Mouse (Mus musculus): ENCODE results near the gene Faiml. TPM values are rescaled to one million over a fixed set of nuclear protein-coding genes. Genes with fewer than 3 reads are reported as not detected.
A peak's percentile ranks its signal among the peaks of the same experiment; 100 is the strongest.

The Faiml gene
- total RNA-seq (2014; fragmentation: Nextera tagmentation) = not detected in 2 replicates
- not detected in 2 replicates for total RNA-seq (2017)

DNA sequence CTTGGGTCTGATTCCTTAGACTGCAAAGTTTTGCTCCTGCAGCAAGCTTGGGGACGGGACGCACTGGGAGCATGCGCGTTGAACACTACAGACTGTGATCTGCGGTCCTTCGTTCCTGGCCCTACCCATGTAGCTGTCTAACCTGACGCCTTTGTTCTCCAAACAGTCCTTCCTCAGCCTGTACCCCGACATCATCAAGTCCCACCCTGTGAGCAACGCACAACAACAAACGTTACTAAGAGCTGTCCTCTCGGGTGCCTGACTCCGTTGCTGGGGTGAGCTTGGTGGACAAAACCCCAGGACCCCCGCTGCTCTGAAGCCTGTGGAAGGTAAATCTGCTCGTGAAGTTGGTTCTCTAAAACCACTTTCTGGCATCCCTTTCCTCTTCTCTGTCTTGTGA, at the start of gene Faiml:
TSS of gene Faiml (minus strand) at position 101 of the 400 bp plus-strand sequence.
- no peak for ATAC-seq (replicated peaks; ENCODE audit: low FRiP score, low TSS enrichment, poor library complexity, severe bottlenecking)

DNA sequence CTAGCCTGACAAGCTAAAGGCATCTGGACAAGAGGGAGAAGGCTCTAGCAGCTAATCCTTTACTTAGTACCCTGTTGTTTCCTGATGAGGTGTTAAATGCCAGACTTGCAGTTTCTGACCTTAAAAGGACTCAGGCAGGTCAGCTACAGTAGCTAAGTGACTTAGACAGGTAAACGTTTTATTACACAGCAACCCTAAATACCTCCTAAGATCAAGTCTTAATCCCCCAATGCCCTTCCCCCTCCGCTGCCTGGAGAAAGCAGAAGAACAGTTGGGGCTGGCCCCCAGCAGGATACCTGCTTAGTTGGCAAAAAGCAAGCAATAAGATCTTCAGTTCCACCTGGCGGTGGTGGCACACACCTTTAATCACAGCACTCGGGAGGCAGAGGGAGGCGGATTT, 21.9 kb upstream of the Faiml start:
- ATAC-seq (replicated peaks; ENCODE audit: low FRiP score, low TSS enrichment, poor library complexity, severe bottlenecking) = no peak

DNA sequence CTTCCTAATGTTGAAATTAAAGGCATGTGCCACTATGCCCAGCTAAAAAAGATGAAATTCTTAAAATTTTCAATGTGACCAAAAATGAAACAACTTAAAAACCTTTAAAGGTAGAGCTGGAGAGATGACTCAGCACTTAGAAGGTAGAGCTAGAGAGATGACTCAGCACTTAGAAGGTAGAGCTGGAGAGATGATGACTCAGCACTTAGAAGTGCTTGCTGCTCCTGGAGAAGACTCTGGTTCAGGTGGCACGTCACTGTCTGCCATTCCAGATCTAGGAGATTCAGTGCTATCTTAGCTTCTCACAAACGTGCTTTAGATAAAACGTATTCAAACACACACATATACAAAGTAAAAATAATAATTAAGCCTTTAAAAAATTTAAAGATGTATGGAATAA, 19.8 kb upstream of the Faiml start:
- peak; percentile 70; the same call in 1 of the 2 replicates for ATAC-seq (replicated peaks; ENCODE audit: low FRiP score, low TSS enrichment, poor library complexity, severe bottlenecking)

DNA sequence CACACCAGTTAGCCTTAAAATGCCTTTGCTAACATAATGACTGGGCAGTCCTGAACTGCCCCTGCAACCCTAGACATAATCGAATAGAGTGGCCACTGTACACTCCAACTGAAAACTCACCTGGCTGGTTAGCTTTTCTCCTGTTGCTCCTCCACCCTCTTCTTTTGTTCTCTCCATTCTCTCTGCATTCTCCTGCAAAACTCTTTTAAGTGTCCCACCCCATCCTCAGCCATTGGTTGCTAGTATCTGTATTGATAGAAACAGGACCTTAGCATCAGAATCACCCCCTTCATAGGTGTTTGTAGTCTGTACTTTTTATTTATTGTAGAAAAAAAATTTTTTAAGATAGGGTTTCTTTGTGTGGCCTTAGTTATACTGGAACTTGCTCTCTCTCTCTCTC, 19.2 kb upstream of the Faiml start:
- no peak for ATAC-seq (replicated peaks; ENCODE audit: low FRiP score, low TSS enrichment, poor library complexity, severe bottlenecking)

DNA sequence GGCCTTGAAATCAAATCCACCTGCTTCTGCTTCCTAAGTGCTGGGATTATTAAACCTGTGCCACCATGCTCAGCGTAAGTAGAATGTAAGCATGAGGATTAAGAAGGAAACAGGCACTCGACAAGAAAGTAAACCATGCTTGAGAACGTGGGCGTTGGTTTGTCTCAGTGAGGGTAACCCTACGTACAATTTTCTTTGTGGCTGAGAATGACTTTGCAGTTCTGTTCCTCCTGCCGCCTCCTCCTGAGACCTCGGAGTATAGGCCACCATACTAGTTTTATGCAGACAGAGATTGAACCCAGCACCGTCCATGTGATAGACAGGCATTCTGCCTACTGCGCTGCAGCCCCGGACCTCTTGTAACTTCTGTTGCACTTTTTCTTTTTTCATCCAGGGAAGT, 16.8 kb upstream of the Faiml start:
- ATAC-seq (replicated peaks; ENCODE audit: low FRiP score, low TSS enrichment, poor library complexity, severe bottlenecking) = no peak

DNA sequence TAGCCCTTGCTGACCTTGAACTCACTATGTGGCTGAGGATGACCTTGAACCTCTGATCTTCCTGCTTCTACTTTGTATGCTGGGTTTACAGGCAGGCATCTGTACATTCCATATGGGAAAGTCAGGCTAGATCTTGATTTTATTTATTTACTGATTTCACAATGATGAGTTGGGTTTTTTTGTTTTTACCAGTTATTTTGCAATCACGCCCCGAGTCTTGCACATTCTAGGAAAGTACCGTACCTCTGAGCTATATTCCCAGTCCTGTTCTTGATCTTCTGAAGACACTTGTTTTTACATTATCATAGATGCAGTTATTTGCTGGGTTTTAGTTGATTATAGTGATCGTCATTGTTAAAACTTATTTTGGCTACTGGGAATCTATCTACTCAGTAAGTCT, 11.9 kb upstream of the Faiml start:
- ATAC-seq (replicated peaks; ENCODE audit: low FRiP score, low TSS enrichment, poor library complexity, severe bottlenecking) = no peak

DNA sequence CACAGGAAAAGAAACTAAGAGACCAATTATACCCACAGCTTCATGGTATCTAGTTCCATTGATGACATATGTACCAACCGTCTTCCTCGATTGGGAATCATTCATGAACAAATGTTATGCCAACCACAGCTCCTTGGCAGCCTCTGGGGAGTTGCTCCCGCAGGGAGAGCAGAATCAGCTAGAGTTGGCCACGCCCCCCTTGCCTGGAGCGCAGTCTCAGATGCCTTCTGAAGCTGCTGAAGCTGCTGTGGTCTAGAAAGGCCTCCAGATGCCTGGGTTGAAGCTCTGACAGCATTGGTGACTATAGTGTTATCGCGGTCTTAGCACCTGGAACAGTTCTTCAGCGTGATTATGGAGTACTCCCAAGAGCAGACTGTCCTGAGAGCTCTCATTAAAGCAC, 11.3 kb upstream of the Faiml start:
- ATAC-seq (replicated peaks; ENCODE audit: low FRiP score, low TSS enrichment, poor library complexity, severe bottlenecking) = peak; percentile 90

DNA sequence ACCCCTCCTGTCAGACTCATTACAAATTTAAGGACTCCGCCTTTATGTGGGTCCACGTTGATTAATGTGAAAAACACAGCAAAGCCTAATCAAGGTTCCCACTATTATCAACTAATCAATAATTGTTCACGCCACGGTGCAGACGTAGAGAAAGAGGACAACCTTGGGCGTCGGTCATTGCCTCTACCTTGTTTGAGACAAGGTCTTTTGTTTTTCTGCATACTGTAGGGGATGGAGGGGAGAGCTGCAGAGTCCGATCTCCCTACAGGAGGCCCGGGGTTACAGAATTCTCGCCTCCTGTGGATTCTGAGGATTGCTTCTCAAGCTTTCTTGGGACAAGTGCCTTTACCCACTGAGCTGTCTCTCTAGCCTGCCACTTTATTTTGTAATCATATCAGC, 6.9 kb upstream of the Faiml start:
- ATAC-seq (replicated peaks; ENCODE audit: low FRiP score, low TSS enrichment, poor library complexity, severe bottlenecking) = no peak

DNA sequence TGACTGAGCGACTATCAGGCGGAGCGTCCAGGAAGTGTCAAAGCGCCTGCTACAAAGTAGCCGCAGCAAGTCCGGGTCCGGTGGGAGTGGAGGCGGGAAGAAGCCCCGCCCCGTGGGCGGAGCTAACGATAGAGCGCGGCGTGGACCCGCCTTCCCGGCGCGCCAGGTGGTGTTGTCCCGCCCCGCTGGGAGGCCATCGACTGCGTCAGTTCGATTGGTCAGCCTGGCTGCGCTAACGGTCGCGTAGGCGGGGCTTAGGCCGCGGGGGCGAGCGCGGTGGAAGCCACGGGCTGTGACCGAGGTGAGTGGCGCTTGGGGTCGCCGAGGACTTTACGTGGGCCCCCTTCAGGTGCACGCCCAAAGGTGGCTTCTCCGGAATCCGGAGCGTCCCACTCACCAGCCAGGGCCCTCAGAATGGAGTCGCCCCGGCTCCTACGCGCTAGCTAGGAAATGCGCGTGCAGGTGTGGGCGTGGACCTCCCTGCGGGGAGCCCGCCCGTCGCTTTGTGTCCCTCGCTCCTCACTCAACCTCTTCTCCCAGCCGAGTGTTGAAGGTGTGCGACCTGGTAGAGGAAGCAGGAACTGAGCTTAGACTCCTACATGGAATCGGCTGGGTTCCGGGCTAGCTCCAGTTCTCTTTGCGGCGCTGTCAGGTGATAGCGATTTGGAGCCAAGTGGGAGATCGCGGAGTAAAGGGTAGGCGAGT, 6.3 kb upstream of the Faiml start, which contains the start of gene Cep70:
TSS of gene Cep70 (plus strand) at position 178 of the 705 bp plus-strand sequence.
- ATAC-seq (replicated peaks; ENCODE audit: low FRiP score, low TSS enrichment, poor library complexity, severe bottlenecking) = peak; percentile 75

DNA sequence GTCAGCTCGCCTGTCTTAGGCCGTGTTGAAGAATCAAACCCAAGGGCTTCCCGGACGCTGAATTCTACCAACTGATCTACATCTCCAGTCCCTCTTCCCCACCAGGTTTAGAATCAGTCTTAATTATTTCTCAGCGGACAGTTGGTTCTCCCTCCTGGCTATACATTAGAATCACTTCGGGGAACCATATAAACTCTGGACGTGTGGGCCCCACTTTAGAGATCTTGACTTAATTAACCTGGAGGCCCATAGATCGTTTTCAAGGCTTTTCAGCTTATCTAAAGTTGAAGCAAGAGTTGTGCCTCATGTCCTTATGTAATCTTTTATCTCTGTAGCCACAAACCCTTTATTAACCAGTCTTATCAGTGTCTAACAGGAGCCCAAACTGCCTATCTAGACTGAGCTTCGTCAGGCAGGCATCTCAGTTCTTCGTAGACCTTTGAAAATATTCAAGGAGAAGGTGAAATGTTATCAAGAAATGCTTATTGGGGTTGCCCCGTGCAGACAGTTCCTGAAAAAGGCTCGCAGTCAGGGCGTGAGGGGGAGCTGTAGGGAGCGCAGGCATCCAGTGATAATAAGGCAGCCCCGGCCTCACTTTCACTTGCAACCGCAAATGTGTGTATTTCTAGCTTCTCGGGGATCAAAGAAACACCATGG, 5.6 kb upstream of the Faiml start:
- ATAC-seq (replicated peaks; ENCODE audit: low FRiP score, low TSS enrichment, poor library complexity, severe bottlenecking) = peak; percentile 78

DNA sequence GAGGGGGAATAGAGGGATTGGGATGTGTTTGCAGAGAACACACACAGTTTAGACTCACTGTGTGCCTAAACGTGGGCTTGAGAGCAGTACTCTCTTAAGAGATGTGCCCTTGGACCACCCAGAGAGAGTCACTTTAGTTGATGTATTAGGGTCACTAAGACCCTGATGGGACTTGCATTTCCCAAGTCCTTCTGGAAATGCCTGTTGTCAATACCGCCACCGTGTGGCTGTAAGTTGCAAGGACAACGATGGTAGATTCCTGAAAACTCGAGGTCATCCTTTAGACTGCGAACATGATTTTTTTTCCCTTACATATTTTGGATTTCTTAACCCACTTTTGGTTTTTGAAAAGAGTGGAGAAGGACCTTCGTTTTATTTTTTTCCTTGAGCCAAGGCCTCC, 5.0 kb upstream of the Faiml start:
- ATAC-seq (replicated peaks; ENCODE audit: low FRiP score, low TSS enrichment, poor library complexity, severe bottlenecking) = no peak

DNA sequence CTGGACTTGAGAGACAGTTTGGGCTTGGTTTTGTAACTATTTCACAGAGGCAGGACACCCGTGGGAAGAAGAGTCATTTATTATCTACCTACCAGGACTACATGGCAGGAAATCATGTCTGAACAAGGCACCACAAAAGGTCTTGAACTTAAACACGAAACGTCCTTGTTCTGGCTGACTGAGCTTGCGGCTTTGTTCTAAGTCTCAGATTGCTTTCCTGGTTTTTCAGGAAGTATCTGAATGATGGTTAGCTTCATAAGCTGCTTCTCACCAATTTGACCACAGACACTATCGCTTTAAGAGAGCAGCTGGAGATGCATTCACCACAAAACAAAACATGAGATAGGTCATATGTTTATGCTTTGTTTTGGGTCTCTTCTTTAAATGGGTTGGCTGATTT, 3.5 kb upstream of the Faiml start:
- no peak for ATAC-seq (replicated peaks; ENCODE audit: low FRiP score, low TSS enrichment, poor library complexity, severe bottlenecking)

DNA sequence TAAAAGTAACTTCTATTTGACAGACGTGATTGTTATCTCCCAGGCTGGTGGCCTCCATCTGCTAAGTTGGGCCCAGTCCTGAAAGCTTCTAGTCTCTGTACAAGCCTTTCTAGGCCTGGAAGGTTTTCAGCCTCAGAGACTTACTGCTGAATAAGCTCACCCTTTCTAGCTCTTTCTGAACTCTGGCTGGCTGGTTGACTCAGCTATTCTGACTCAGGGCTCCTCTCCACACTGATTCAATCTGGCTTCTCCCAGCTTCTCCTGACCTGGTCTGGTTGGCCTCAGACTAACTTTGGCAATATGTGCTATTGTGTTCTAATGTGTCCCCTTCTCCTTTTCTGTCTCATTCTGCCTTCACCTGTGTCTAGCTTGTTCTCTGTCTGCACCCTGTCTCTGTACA, 2.2 kb upstream of the Faiml start:
- ATAC-seq (replicated peaks; ENCODE audit: low FRiP score, low TSS enrichment, poor library complexity, severe bottlenecking) = no peak

DNA sequence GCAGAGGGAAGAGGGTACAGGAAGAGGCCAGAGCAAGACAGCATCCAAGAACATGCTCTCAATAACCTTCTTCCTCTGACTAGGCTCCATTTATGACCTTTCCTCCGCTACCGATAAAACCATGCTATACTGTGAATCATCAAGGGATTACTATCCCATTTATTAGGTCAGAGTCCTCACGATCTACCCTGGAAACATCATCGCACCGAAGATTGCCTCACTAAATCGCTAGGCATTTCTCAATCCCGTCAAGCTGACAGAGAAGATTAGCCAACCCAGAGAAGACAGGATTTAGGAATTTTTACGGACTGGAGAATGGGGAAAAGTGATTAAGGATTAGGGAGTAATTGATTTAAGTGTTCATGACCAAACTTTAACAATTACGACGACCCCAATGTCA, 1.2 kb upstream of the Faiml start:
- no peak for ATAC-seq (replicated peaks; ENCODE audit: low FRiP score, low TSS enrichment, poor library complexity, severe bottlenecking)

DNA sequence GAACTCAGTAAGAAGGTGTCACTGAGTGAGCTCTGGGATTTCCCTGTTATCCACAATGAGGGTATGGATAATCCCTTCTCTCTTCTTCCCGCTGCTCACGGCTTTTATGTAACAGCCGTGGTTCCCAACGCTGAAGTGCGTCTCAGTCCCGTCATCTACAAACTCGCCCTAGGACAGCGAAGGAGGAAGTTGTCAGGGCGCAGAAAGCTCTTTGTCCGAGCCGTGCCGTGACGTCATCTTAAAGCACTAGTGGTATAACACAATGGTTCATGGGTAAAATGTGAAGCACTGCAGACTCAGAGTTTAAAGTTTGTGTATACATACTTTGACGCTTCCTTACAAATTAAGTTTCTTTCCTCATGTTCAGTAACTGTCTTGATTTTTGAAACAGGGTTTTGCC, 7.6 kb downstream of the Faiml start:
- no peak for ATAC-seq (replicated peaks; ENCODE audit: low FRiP score, low TSS enrichment, poor library complexity, severe bottlenecking)

DNA sequence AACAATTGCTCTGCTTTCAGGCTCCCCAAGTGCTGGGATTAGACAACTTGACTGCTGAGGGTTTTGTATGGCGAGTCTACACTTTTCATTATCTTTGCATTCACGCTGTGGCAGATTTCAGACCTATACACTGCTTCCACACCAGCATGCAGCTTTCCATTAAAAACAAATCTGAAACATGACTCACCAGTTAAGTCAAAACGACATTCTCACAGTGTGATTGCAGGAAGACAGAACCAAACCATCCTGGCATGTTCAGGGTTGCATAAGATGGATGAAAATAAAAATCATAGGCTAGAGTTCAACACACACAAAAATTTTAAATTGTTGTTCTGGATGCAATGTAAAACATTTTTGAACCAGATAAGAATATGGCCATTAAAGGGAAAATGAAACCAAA, 12.5 kb downstream of the Faiml start:
- ATAC-seq (replicated peaks; ENCODE audit: low FRiP score, low TSS enrichment, poor library complexity, severe bottlenecking) = no peak

DNA sequence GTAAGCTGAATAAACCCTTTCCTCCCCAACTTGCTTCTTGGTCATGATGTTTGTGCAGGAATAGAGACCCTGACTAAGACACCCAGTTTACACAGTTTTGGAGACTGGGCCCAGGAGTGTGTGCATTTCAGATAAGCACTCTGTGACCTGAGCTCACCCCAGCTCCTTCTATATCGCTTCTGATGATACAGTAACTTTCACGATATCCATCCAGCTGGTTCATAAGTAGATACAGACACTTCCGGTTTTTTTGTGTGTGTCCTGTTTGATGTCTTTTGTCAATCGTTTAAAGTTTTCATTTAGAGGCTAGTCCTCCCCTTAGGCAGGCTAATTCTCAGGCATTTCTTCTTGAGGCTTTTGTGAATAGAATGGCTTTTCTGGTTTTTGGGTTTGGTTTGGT, 15.4 kb downstream of the Faiml start:
- no peak for ATAC-seq (replicated peaks; ENCODE audit: low FRiP score, low TSS enrichment, poor library complexity, severe bottlenecking)

DNA sequence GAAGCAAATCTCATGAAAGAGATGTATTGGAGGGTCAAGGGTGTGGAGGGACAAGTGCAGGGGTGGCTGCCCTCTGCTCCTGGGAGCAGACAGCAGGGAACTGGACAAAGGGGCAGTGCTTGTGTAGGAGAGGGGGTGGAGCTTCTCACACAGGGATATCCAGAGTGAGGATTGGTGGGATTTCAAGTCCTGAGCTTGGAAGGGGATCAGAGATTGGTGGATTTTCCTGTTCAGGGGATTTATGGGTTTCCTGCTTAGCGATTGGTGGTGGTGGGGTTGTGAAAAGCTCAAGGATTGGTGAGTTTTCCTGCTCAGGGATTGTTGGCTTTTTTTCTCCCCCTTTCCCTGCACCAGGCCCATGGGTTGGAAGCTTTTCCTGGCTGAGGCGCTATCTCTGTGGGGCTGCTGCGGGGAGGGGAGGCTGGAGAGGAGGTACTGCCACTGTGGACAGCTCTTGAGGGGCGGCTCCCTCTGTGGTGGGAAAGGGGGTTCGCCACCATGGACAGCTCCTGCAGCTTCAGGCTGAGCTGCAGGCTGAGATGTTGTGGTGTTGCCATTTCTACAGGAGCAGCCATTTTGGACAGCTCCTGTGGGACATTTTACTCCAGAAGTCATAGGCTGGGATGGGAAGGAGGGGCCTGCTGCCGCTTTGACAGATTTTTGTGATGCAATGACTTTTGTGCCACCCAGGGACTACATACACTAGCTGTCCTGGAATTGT, 18.9 kb downstream of the Faiml start:
- peak; percentile 98 for ATAC-seq (replicated peaks; ENCODE audit: low FRiP score, low TSS enrichment, poor library complexity, severe bottlenecking)

DNA sequence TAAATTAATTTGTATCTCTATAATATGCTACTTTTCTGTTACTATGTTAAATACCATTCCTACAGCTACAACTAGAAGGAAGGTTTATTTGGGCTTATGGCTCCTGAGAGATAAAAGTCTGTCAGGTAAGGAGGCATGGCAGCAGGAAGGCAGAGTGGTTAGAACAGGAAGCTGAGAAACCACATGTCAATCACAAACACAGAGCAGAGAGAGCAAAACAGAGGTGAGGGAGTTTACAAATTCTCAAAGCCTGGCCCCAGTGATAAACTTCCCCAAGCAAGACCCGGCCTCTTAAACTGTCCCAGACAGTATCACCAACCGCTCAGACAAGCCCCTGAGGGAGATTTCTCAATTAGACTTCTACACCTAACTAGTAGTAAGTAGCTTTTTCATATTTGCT, 20.9 kb downstream of the Faiml start:
- no peak for ATAC-seq (replicated peaks; ENCODE audit: low FRiP score, low TSS enrichment, poor library complexity, severe bottlenecking)

DNA sequence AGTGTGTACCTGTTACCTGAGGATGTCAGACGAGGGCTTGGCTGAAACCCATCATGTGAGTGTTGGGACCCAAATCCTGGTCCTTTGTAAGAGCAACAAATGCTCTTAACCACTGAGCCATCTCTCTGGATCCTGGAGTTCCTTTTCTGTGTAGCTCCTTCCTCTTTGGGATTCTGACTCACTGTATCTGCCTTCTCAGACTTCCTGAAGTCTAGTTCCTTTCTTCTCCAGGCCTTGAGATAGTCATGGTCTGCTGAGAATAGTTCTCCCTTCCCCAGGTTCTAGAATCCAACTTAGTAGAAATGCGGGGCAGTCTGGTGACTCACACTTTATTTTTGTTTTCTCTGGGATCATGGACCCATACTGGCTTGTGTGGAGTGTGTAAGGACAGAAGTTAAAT, 24.4 kb downstream of the Faiml start:
- ATAC-seq (replicated peaks; ENCODE audit: low FRiP score, low TSS enrichment, poor library complexity, severe bottlenecking) = no peak
